Mouse (Mus musculus): ENCODE measurements around the gene Ddc.

DNA sequence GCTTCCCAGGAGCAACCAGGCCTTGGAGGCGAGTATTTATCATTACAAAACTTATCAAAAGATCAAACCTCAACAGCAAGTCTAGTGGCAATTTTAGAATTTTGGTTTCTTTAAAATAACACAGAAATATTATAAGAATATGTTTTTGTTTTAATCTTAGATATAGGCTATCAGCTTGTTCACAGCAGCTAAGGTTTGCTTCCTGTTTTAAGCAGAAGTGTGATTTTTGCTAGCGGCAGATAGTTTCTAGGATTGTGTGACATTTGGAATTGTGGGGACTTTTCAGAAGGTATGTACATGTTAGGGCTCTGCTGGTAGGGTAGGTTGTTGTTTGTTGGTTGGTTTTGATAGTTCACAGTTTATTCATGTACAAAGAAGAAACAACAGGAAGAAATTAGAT is 2.5 kb downstream of the Ddc start:
- TF ChIP-seq CTCF (IDR thresholded peaks at IDR 0.05) (no peak), POLR2A (IDR thresholded peaks at IDR 0.05; ENCODE audit: insufficient read depth, low read depth, low read length) (no peak), EP300 (IDR thresholded peaks at IDR 0.05; ENCODE audit: insufficient read depth, low read depth, low read length) (no peak)
